Comparison of ENCODE assay signal across 23 mouse cellular contexts in genomic region chr7:107752031-107752520, GRCm38 (mm10). TPM values are rescaled to one million over a fixed set of nuclear protein-coding genes. Genes with fewer than 3 reads are reported as not detected.
DNase-seq lines count a peak whose midpoint lies in the region; ATAC-seq and TF ChIP-seq lines count a peak whose summit lies in the region.
"Had no signal": no experiment of that assay in that cellular context is flagged by ENCODE, and none has a peak within 500 bp of the region (broad histone marks: within the 10 kb centered on the region; RNA-seq: fewer than 3 reads in every experiment).

No protein-coding gene starts in this region.

- no peaks in the 10 kb centered on the region for H3K9me3 ChIP-seq in kidney, embryonic 14.5 days (ENCODE audit: control insufficient read depth, low read length)
- H3K9me3 ChIP-seq: embryonic facial prominence, embryonic 13.5 days; forebrain, embryonic 13.5 days; hindbrain, embryonic 12.5 days had no signal

- no peak for TF ChIP-seq CTCF in kidney, adult 2 months (conservative IDR thresholded peaks at IDR 0.05; ENCODE audit: insufficient read depth, insufficient read length, low read depth, low read length)
- TF ChIP-seq CTCF in brain, embryonic 14.5 days (IDR thresholded peaks at IDR 0.05; ENCODE audit: borderline replicate concordance, extremely low read depth, insufficient read depth, insufficient read length), result no peak

- no peak overlapping the region for H3K4me2 ChIP-seq in kidney, embryonic 14.5 days (replicated peaks; ENCODE audit: low read depth, low read length)
- H3K4me2 ChIP-seq: embryonic facial prominence, embryonic 13.5 days; forebrain, embryonic 13.5 days; hindbrain, embryonic 12.5 days had no signal

- no peak for ATAC-seq in kidney, embryonic 14.5 days (ENCODE audit: low FRiP score, low TSS enrichment)
- ATAC-seq: activated CD4-positive, CD25-positive, alpha-beta regulatory T cell, adult 4 months; forebrain, embryonic 13.5 days; forebrain, postnatal 0 days; hindbrain, embryonic 16.5 days had no signal

- no peaks in the 10 kb centered on the region for H3K36me3 ChIP-seq in kidney, adult 2 months (ENCODE audit: control insufficient read depth, insufficient read depth, low read length)
- no peaks in the 10 kb centered on the region for H3K36me3 ChIP-seq in kidney, embryonic 14.5 days (ENCODE audit: control insufficient read depth, insufficient read depth, low read length)
- H3K36me3 ChIP-seq: embryonic facial prominence, embryonic 13.5 days; hindbrain, embryonic 12.5 days had no signal

- H3K27ac ChIP-seq in kidney, adult 2 months (ENCODE audit: insufficient read depth, low read depth, low read length), result no peak overlapping the region
- no peak overlapping the region for H3K27ac ChIP-seq in kidney, embryonic 14.5 days (ENCODE audit: low read depth, low read length)
- H3K27ac ChIP-seq: embryonic facial prominence, embryonic 13.5 days; forebrain, embryonic 13.5 days; hindbrain, embryonic 12.5 days had no signal

- no peak overlapping the region for H3K4me3 ChIP-seq in kidney, adult 2 months (ENCODE audit: insufficient read depth, low read depth, low read length)
- no peak overlapping the region for H3K4me3 ChIP-seq in kidney, embryonic 14.5 days (ENCODE audit: low read length)
- H3K4me3 ChIP-seq: embryonic facial prominence, embryonic 13.5 days; forebrain, embryonic 13.5 days; hindbrain, embryonic 12.5 days had no signal

- H3K9ac ChIP-seq in kidney, embryonic 14.5 days (ENCODE audit: low read depth, low read length), result no peak overlapping the region
- H3K9ac ChIP-seq: embryonic facial prominence, embryonic 13.5 days; forebrain, embryonic 13.5 days; forebrain, postnatal 0 days; hindbrain, embryonic 12.5 days had no signal

- H3K4me1 ChIP-seq in kidney, adult 2 months (ENCODE audit: control insufficient read depth, insufficient read depth, low read length), result 0 out of 2 replicates have a peak, but pooled peaks cover 3% of the 10 kb centered on the region
- no peaks in the 10 kb centered on the region for H3K4me1 ChIP-seq in kidney, embryonic 14.5 days (ENCODE audit: control insufficient read depth, insufficient read depth, low read length)
- H3K4me1 ChIP-seq: embryonic facial prominence, embryonic 13.5 days; forebrain, embryonic 13.5 days; hindbrain, embryonic 12.5 days had no signal

- DNase-seq in kidney, adult 2 months, result peak; percentile 5
- peak; percentile 6 to 14 for DNase-seq in kidney, postnatal 36 days
- no peak for DNase-seq in kidney, adult 18-20 months
- peak; percentile 33 for DNase-seq in urinary bladder, postnatal 14 days (ENCODE audit: low spot score)
- no peak for DNase-seq in urinary bladder, postnatal 10 days (ENCODE audit: low spot score)
- DNase-seq in brain, embryonic 14.5 days (ENCODE audit: low read depth), result peak; percentile 6
- no peak for DNase-seq in left cerebral cortex, adult 11 months (ENCODE audit: low spot score)
- DNase-seq: adrenal gland, postnatal 14 days; cerebellum, adult 18-20 months; cerebellum, adult 9-11 months; cerebellum, postnatal 36 days; forebrain, postnatal 0 days; gastrocnemius, postnatal 25 days; heart, postnatal 10 days; heart, postnatal 4 days had no signal

- TF ChIP-seq POLR2A in kidney, adult 2 months (IDR thresholded peaks at IDR 0.05; ENCODE audit: low read depth, low read length), result no peak
- TF ChIP-seq POLR2A in brain, embryonic 14.5 days (IDR thresholded peaks at IDR 0.05; ENCODE audit: borderline replicate concordance, extremely low read depth, insufficient read depth, insufficient read length, poor library complexity, severe bottlenecking), result no peak

- WGBS in kidney, adult 2 months, result 63% methylated on average over 10 of the region's 10 CpGs
- 72% methylated on average over 10 of the region's 10 CpGs for WGBS in kidney, embryonic 14.5 days

- no peaks in the 10 kb centered on the region for H3K27me3 ChIP-seq in kidney, adult 2 months (replicated peaks; ENCODE audit: control insufficient read depth, insufficient read depth, low read length)
- H3K27me3 ChIP-seq in kidney, embryonic 14.5 days (ENCODE audit: control insufficient read depth, insufficient read depth, low read length), result no peaks in the 10 kb centered on the region
- H3K27me3 ChIP-seq: embryonic facial prominence, embryonic 13.5 days; forebrain, embryonic 13.5 days; hindbrain, embryonic 12.5 days had no signal

RNA-seq across cellular contexts. Expression of gene Cyb5r2, which starts 5.8 kb away (rescaled TPM):
- polyA plus RNA-seq in kidney, adult 2 months (2012; rRNA removed), result not detected in 2 replicates
- 0.10 and 0.30 TPM in 2 replicates for polyA plus RNA-seq in kidney, embryonic 14.5 days (2014; fragmentation: Nextera tagmentation; extraction: Ambion mirVana)
- polyA plus RNA-seq in brain, embryonic 14.5 days (2012; rRNA removed), result 0.11 and 0.14 TPM in 2 replicates
- polyA plus RNA-seq: activated CD4-positive, CD25-positive, alpha-beta regulatory T cell, adult 4 months; C2C12; forebrain, embryonic 13.5 days had no signal

RNA-seq across cellular contexts. Expression of gene Ovch2, which starts 48.9 kb away (rescaled TPM):
- polyA plus RNA-seq in kidney, adult 2 months (2012; rRNA removed), result not detected in 2 replicates
- not detected in 2 replicates for polyA plus RNA-seq in kidney, embryonic 14.5 days (2014; fragmentation: Nextera tagmentation; extraction: Ambion mirVana)
- polyA plus RNA-seq in brain, embryonic 14.5 days (2012; rRNA removed), result 0.04 TPM in 1 of 2 replicates, not detected in the other
- polyA plus RNA-seq: activated CD4-positive, CD25-positive, alpha-beta regulatory T cell, adult 4 months; C2C12; embryonic facial prominence, embryonic 13.5 days; forebrain, embryonic 13.5 days; forebrain, postnatal 0 days; heart, embryonic 14.5 days; hindbrain, embryonic 12.5 days; hindbrain, embryonic 16.5 days had no signal

RNA-seq across cellular contexts. Expression of gene Olfr467, which starts 60.0 kb away (rescaled TPM):
- polyA plus RNA-seq in kidney, adult 2 months (2012; rRNA removed), result not detected in 2 replicates
- polyA plus RNA-seq in kidney, embryonic 14.5 days (2014; fragmentation: Nextera tagmentation; extraction: Ambion mirVana), result not detected in 2 replicates
- not detected in 2 replicates for polyA plus RNA-seq in brain, embryonic 14.5 days (2012; rRNA removed)
- polyA plus RNA-seq: activated CD4-positive, CD25-positive, alpha-beta regulatory T cell, adult 4 months; C2C12; embryonic facial prominence, embryonic 13.5 days; forebrain, embryonic 13.5 days; forebrain, postnatal 0 days; heart, embryonic 14.5 days; hindbrain, embryonic 12.5 days; hindbrain, embryonic 16.5 days had no signal

Comparison
In these comparisons a context has a peak if more than half of its experiments do, and no peak if none do; other contexts are left out.
1. DNase-seq: peak in kidney, adult 2 months (single experiment), kidney, postnatal 36 days (2 of 2), urinary bladder, postnatal 14 days (single experiment) and brain, embryonic 14.5 days (single experiment); none in kidney, adult 18-20 months (single experiment), urinary bladder, postnatal 10 days (single experiment) and left cerebral cortex, adult 11 months (single experiment).